Mouse (Mus musculus): Measurements from ENCODE around the gene Gucy2g. TPM values are rescaled to one million over a fixed set of nuclear protein-coding genes. Genes with fewer than 3 reads are reported as not detected.
A peak's percentile ranks its signal among the peaks of the same experiment; 100 is the strongest.

Gene Gucy2g
- not detected in 2 replicates for total RNA-seq (2017)

DNA sequence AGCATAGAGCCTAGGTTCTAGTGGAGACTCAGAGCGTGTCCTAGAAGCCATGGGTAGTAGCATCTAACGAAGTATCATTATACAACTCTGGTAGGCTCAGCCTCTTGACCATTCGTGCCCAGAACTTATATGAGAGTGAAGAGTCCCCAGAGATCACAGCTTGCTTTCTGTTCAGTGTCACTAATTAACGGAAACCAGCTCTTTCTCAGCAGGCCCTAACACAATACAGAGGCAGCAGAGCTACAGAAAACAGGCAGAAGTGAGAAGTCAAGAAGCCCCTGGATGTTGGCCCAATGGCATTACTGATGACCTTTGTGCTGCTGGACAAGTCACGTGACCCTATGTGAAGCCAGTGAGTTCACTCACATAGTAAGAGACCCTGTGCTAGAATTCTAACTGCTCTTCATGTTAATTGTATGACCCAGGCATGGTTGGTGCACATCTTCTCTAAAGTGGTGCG, at the start of gene Gucy2g:
Gene Gucy2g, minus strand, starts transcription at position 51 of the 460 bp plus-strand sequence.
- no peak for ATAC-seq (ENCODE audit: extremely low read depth, insufficient number of reproducible peaks, low FRiP score, poor library complexity, severe bottlenecking)

DNA sequence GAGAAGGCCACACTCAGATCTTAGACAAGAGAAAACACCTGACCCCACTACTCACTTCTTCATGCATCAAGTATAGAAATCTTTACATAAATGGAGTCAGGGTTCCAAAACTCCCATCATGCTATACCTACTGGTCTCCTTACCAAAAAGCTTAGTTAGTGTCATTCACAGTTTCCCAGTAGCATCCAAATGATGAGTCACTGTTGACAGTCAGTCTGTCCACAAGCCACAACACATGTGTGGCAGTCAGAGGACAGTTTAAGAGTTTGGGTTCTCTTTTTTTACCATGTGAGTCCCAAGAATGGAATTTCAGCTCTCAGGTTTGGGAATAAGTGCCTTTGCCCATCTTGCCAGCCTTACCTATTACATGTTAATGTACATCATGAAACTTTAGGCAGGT, 47.9 kb upstream of the Gucy2g start:
- no peak for ATAC-seq (ENCODE audit: extremely low read depth, insufficient number of reproducible peaks, low FRiP score, poor library complexity, severe bottlenecking)

DNA sequence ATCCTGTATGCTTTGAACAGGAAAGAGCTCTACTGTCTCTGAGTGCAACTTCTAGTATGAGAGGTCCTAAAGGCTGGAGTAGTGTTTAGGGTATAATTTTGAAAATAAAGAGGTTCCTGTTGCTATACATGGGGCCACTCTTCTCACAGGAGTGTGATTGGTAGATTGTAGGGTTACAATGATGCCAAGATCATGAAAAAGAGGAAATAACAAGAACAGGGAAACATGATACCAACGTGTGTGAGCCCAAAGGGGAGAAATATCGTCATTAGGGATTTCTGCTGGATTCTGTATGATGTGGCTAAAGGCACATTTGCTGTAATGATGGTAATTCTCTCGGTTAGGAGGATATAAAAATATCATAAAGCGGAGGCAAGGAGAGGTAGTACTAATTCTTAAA, 45.0 kb upstream of the Gucy2g start:
- no peak for ATAC-seq (ENCODE audit: extremely low read depth, insufficient number of reproducible peaks, low FRiP score, poor library complexity, severe bottlenecking)

DNA sequence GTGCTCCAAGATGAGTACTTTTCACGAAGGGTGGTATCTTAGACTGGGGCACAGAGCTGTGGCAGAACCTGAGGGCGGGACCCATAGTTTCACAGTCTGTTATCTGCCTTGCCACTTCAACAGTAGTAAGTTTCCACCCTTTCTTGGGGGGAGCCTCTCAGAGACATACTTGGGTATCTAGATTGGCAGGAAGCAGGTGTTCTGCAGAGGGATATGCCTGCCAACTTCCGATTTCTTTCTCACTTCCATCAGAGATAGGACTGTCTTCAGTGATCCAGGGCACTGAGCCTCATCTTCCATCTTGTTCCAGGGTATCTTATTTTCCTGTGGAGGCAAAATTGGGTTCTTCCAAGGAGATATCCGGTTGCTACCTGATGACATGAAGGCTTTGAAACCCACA, 43.1 kb upstream of the Gucy2g start:
- ATAC-seq (ENCODE audit: extremely low read depth, insufficient number of reproducible peaks, low FRiP score, poor library complexity, severe bottlenecking) = no peak

DNA sequence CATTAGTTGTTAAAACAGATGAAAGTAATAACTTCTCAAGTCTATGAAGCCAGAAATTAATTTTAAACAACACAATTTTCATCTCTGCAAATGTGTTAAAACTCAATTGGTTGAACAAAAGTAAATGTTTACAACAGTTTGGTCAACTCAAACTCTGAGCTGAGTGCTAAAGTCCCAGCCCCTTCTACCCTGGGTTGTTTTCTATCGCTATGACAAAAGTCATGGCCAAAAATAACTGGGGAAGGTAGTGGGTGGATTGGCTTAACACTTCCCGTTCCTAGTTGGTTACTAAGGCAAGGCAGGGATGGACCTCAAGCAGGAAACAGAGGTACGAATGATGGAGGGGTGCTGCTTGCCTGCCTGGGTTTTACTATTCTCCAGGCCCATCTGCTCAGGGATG, 35.7 kb upstream of the Gucy2g start:
- ATAC-seq (ENCODE audit: extremely low read depth, insufficient number of reproducible peaks, low FRiP score, poor library complexity, severe bottlenecking) = no peak

DNA sequence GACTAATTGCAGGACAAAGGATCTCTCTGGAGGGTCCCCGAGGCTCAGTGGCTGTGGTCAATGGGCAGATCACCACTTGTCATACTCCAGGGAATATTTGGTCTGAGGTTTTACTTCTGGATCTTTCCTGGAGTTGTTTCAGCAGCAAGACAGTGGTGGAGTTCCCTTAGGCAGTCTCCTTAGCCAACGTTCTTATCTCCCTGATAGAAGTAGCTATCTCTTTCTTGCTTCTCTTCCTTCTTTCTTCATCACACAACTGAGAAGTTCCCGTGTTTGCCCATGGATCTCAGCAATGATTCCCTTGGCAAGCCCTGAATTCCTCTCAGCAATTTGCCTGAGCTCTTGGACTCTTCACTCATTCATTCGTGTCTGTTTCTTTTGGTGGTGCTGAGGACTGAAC, 35.1 kb upstream of the Gucy2g start:
- ATAC-seq (ENCODE audit: extremely low read depth, insufficient number of reproducible peaks, low FRiP score, poor library complexity, severe bottlenecking) = no peak

DNA sequence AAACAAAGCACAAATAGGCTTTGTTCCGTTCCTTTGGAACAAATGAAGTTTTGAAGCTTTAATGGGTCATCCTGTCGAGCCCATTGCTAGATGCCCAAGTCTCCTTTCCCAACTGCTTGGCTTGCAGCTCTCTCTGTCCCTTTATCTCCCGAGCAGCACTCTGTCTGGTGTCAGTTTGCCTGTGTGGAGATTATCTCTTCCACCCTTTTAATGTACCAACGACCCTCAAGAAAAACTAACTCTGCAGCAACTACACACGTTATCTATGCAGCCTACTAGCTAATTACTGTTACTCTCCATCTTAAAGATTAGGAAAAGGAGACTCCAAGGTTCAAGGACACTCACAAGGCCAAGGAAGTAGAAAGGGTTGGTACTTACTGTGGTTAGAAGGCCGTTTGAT, 32.3 kb upstream of the Gucy2g start:
- ATAC-seq (ENCODE audit: extremely low read depth, insufficient number of reproducible peaks, low FRiP score, poor library complexity, severe bottlenecking) = no peak

DNA sequence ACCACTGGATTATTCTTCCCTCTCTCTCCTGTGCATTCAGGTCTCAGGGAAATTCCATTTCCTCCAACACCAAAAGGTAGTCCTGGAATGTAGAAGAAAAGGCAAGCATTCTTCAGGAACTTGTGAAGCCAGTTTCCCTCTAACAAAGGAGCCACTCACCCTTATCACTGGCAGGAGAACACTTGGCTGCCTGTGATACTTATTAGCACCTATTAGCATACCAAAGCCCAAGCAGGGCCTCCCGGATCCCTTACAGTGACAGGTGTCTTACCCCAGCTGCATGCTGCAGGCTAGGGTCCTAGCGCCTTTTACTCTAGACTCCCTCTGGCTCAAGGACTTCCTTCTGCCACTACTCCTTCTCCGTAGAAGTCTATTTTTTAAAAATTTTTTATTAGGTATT, 30.4 kb upstream of the Gucy2g start:
- no peak for ATAC-seq (ENCODE audit: extremely low read depth, insufficient number of reproducible peaks, low FRiP score, poor library complexity, severe bottlenecking)

DNA sequence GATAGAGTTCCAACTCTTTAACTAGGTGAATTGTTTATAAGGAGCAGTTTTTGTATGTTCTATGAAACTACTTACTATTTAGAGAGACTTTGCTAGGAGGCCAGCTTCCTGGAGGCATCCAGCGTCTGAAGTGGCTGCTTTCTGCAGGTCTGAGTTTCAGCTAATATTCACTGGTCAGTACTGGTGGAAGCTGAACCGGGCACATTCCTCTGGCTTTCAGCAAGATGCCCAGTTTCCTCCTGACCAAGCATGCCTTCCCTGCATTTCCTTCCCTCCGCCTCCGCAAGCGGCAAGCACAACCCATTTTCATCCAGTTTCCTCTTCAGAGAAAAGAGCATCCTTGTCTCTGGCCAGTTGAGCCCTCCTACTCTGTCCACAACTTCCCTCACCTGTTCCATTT, 28.0 kb upstream of the Gucy2g start:
- ATAC-seq (ENCODE audit: extremely low read depth, insufficient number of reproducible peaks, low FRiP score, poor library complexity, severe bottlenecking) = no peak

DNA sequence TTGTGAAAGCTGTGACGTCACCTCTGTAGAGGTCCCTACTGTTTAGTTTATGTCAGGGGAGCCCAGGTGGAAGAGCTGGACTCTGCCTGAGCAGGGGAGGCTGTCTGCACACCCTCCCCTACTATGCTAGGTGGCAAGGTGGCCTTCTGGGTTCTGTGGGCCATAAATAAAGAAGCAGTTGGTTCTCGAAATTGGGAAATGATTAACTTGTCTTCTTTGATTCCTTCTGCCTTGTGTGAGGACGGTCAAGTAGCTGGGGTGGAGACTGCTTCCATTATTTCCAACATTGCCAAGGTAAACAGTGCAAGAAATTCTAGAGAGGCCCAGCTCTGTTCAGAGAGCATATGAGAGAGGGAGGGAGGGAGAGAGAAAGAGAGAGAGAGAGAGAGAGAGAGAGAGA, 27.1 kb upstream of the Gucy2g start:
- no peak for ATAC-seq (ENCODE audit: extremely low read depth, insufficient number of reproducible peaks, low FRiP score, poor library complexity, severe bottlenecking)

DNA sequence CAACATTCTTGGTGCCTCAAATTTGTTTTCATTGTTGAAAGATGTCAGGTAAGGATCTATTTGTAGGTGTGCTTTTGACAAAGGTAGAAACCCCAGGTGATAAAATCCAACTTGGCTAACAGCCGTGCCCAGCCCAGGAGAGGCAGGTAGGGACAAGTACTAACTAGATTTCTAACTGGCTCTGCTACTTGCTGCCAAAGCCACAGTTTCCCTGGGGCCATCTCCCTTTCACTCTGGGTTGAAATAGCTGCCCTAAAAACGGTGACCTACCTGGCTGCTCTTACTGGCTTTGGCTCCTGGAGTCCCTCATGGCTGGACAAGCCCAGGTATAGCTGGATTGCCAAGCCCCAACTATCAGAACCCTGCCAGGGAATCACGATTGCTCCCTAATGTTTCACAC, 25.8 kb upstream of the Gucy2g start:
- no peak for ATAC-seq (ENCODE audit: extremely low read depth, insufficient number of reproducible peaks, low FRiP score, poor library complexity, severe bottlenecking)

DNA sequence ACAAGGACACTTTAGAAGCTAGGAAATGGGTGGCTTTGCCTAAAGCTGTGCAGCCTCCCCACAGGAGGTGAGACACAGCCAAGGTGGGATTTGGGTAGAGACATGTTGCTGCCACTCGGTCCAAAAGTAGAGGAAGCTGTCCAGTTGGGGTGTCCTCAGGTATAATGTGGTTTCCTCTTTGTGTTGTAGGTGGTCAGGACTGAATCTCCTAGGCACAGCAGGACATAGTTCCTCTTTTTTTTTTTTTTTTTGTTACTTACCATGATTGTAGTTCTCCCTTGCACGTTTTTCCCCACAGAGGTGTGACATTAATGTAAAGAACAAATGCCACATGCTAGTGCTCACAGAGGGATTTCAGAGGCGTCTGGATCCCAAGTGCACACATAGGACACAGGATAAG, 24.2 kb upstream of the Gucy2g start:
- peak; percentile 63; the same call in 1 of the 2 replicates for ATAC-seq (ENCODE audit: extremely low read depth, insufficient number of reproducible peaks, low FRiP score, poor library complexity, severe bottlenecking)

DNA sequence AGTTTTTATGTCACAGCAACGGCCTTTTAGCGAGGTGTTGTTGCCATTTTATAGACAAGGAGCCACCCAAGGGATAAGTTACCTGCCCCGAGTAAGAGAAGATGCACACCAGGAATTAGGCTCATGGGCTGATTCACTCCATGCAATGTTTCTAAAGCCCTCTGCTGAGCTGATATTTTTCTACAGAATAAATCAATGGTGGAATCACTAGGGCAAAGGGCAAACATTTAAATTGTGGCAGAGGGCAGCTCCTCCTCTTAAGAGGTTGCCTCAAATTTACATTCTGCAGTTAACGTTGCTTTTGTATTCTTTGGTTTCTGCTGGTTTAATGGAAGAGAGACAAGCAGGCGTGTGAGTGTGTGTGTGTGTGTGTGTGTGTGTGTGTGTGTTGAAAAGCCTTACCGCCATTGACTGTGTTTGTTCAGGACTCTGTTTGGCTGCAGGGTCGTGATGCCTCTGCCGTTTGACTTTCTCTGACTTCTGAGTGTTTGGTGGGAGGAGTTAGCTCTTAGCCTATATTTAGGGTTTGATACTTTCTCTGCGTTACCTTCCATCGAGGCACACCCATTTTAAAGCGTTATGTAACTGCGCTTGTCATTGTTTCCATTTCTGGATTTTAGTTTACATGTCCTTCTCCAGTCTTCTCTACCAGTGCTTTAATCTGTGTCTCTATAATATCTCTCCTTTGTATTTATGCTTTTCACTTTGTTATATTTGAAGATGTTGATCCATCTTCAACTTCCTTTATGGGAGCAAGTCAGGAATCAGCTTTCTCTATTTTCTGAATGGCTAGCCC, 19.6 kb upstream of the Gucy2g start:
- no peak for ATAC-seq (ENCODE audit: extremely low read depth, insufficient number of reproducible peaks, low FRiP score, poor library complexity, severe bottlenecking)

DNA sequence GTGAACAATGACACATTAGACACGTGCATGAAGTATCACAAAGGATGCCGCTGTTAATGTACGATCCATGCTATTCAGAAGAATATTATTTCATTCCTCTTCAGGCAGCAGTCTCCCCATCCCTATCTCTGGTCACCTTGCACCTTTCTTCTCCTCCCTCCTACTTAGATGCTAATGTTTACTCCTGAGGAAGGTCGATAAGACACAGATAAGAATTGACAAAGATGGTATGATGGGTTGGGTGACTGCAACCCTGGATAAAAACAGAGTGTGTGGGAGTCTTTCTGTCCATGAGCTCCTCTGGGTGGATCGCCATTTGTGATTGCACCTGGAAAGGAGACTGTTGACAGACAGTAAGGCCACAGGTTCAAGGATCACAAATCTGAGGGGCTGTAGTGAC, 17.5 kb upstream of the Gucy2g start:
- no peak for ATAC-seq (ENCODE audit: extremely low read depth, insufficient number of reproducible peaks, low FRiP score, poor library complexity, severe bottlenecking)

DNA sequence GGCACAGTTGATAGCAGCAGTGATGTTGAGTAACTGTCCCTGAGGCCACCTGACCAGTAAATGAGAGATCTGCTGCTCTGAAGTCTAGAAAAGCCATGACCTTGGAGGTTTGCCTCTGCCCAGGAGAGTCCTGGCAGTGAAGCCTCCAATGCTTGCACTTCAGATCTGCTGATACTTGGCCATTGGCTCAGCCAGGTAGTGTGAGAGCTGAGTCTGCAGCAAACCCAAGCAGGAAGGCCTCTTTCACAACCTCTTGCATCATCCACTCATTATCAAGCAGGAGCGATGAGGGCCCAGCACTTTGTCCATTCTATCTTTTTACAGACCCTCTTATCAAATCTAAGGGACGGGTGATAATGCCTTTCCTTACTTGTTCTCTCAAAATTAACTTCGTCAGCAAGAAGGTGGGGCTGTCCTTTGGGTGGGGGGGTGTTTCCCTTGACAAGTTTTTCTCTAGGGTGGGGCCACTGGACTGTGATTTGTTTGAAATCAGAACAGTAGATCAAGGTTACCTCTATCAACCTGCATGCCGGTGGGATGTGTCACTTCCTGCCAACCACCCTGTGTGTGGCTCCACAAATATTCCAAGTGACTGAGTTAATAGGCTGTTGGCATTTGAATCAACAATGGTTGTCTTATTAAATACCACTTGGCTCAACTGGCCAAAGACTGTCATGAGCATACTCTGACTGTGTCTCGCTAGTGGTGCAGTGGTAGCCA, 16.8 kb upstream of the Gucy2g start:
- no peak for ATAC-seq (ENCODE audit: extremely low read depth, insufficient number of reproducible peaks, low FRiP score, poor library complexity, severe bottlenecking)

DNA sequence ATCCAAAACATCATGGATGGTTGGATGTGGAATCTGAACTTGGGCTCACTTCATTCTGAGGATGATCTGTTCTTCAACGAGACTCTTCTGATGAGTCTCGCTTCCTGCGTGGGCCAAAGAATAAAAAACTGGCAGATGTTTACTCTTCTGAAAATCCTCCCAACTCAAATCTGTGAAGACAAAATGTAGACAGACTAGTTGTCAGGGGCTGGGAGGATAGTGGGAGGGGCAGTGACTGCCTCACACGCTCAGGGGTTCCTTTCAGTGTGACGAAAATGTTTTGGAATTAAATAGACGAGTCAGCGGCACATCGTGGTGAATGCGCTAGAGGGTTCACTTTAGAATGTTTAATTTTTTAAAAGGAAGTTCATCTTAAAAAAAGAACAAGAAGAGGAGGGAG, 15.1 kb upstream of the Gucy2g start:
- ATAC-seq (ENCODE audit: extremely low read depth, insufficient number of reproducible peaks, low FRiP score, poor library complexity, severe bottlenecking) = no peak

DNA sequence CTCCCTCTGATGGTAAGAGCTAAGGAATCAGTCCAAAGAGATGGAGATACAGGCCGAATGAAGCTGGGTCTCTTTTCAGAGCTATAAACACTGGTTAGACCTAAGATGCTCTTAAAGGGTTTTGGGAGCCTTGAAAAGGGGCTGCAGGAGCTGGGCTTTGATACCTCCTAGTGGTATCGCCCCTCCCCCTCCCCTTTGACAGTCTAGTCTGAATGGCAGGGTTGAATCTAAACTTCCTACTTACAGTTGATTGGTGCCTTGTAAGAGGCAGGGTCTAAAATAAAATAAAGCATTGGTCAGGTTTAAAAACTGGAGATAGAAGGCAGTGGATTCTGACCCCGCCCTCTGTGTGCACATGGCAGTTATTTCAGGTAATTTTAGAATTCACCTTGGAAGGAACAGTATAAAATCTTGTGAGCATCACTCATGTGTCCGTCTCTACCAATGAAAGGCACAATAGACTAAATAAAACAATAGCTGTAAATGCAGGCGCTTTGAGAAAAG, 13.5 kb upstream of the Gucy2g start:
- ATAC-seq (ENCODE audit: extremely low read depth, insufficient number of reproducible peaks, low FRiP score, poor library complexity, severe bottlenecking) = 0 out of 2 replicates have a peak, but pooled peaks have one; percentile 10

DNA sequence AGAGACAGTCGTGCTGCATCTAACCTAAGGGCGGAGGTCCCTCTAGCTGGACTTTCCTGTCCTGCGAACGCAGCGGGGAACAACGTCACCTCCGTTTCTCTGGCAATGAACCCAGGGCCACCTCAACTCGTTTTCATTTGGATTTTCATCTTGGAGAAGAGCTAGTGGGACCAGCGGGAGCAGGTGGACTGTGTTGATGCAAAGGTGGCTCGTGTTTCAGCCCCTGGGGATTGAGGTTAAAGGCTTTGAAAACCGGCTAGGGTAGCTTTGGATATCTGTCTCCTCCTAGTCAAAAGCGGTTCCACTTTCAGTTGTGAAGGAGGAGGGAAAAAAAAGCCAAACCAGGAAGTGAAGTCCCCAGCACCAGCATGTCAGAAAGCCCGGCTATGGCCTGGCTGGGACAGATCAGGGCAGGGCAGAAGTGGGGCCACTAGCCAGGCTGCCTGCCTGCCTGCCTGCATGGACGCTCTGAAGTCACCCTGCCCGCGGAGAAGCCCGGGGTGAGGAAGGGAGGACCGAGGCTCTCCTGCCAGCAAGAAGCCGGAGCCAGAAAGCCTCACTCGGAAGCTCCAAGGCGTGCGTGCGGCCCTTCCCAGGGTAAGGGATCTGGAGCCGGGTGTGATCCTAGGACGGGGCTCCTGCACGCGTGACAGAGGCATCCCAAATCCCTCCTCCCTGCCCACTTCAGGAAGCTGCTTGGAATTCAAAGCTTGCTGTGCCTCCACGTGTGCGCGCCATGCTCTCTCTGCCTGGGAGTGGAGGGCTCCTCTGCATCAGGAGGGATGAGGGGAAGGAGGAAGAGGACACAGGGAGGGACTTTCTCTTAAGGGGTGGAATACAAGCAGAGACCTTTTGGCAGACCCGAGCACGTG, 12.8 kb upstream of the Gucy2g start:
- peak; percentile 69 for ATAC-seq (ENCODE audit: extremely low read depth, insufficient number of reproducible peaks, low FRiP score, poor library complexity, severe bottlenecking)

DNA sequence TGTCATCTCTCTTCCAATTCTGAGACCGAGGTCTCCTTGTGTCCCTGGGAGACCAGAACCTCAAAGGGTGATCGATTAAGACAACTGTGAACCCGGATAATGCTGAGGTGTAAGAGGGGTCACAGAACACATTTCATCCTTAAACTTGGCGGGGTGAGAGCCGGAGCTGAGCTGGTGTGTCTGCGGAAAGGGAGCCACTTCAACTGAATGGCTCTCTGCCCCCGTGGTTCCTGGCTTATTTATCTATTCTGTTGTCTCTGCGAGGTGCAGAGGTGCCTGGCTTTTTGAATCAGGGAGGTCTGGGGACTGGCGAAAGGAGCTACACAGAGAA, 12.2 kb upstream of the Gucy2g start:
- peak; percentile 10; the same call in 1 of the 2 replicates for ATAC-seq (ENCODE audit: extremely low read depth, insufficient number of reproducible peaks, low FRiP score, poor library complexity, severe bottlenecking)

Measured in neutrophil, adult 5-6 weeks (primary cell).